Mouse (Mus musculus): Measurements from ENCODE around the gene Egflam. TPM values are rescaled to one million over a fixed set of nuclear protein-coding genes. Genes with fewer than 3 reads are reported as not detected.

Gene Egflam
- polyA plus RNA-seq, 2 experiments, result 12.3 to 14.1 TPM

DNA sequence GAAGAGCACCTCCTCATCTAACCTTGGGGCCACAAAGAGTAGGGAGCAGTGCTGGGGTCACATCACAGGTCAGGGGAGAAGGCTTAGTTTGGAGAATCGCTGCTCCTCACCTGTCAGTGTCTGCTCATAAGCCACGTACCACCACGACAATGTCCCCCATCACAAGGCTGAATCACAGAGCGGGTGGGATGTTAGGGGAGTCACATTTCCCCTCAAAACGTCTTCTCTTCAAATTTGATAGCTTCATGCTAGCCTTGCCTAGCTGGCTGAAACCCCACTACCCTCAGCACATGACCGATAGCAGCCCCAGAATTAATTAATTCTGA lies 181.0 kb downstream of the Egflam start:
- WGBS, result 78% methylated on average over 6 of the region's 6 CpGs

DNA sequence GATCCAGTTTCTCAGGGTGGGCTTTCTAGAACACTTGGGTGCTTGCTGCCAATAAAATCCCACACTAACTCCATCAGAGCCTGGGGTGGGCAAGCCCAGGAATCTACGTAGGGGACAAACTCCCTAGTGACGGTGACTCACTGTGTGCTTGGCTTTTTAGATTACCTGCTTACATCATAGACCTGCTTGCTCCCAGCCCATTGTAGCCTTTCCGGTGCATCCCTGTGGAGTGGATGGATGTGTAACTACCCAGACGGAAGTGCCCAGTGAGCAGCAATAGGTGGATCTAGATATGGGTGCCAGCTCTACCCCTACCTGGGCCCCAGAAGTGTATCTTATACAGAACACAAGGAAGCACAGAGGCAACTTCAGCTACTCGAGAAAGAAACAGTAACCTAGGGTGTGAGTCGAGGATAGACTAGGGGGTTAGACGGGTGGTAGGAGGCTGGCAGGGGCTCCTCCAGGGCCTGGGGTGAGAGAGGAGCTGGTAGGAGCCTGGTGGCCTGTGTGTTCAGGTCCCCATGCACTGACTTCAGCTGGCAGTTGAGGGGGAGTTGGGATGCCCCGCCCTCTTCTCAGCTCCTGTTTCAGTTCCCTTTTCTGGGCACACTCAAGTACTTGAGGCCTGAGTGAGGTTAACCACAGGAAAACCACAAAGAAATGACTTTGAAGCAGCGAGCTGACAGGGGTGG lies 181.5 kb downstream of the Egflam start:
- no peak for TF ChIP-seq POLR2A (IDR thresholded peaks at IDR 0.05; ENCODE audit: borderline replicate concordance, extremely low read depth, insufficient read depth, insufficient read length)
- Histone ChIP-seq H3K36me3 (ENCODE audit: control insufficient read depth, insufficient read depth, low read length) (no peaks in the 10 kb centered on the region), H3K9ac (ENCODE audit: low read depth, low read length, severe bottlenecking) (no peak overlapping the region), H3K4me1 (ENCODE audit: control insufficient read depth, insufficient read depth, low read length) (peaks cover 3% of the 10 kb centered on the region; the same call in 1 of the 2 replicates), H3K4me3 (replicated peaks; ENCODE audit: low read length) (no peak overlapping the region), H3K27ac (replicated peaks; ENCODE audit: low read depth, low read length) (no peak overlapping the region), H3K4me2 (replicated peaks; ENCODE audit: low read depth, low read length, severe bottlenecking) (no peak overlapping the region), H3K27me3 (ENCODE audit: control insufficient read depth, insufficient read depth, low read length) (no peaks in the 10 kb centered on the region), H3K9me3 (ENCODE audit: control insufficient read depth, low read length) (no peaks in the 10 kb centered on the region)
- no peak for ATAC-seq (ENCODE audit: low FRiP score, low read depth)
- 77% methylated on average over 9 of the region's 9 CpGs for WGBS
- no peak for DNase-seq (ENCODE audit: low spot score)

More for the DNA sequence above, 181.0 kb downstream of the Egflam start:
- DNase-seq (ENCODE audit: low spot score), result no peak
- Histone ChIP-seq H3K9me3 (ENCODE audit: control insufficient read depth, low read length) (no peaks in the 10 kb centered on the region), H3K27ac (replicated peaks; ENCODE audit: low read depth, low read length) (no peak overlapping the region), H3K4me1 (ENCODE audit: control insufficient read depth, insufficient read depth, low read length) (peaks cover 3% of the 10 kb centered on the region; the same call in 1 of the 2 replicates), H3K4me3 (replicated peaks; ENCODE audit: low read length) (no peak overlapping the region), H3K4me2 (replicated peaks; ENCODE audit: low read depth, low read length, severe bottlenecking) (no peak overlapping the region), H3K9ac (ENCODE audit: low read depth, low read length, severe bottlenecking) (no peak overlapping the region), H3K36me3 (ENCODE audit: control insufficient read depth, insufficient read depth, low read length) (no peaks in the 10 kb centered on the region), H3K27me3 (ENCODE audit: control insufficient read depth, insufficient read depth, low read length) (no peaks in the 10 kb centered on the region)
- no peak for TF ChIP-seq POLR2A (IDR thresholded peaks at IDR 0.05; ENCODE audit: borderline replicate concordance, extremely low read depth, insufficient read depth, insufficient read length)
- no peak for ATAC-seq (ENCODE audit: low FRiP score, low read depth)

DNA sequence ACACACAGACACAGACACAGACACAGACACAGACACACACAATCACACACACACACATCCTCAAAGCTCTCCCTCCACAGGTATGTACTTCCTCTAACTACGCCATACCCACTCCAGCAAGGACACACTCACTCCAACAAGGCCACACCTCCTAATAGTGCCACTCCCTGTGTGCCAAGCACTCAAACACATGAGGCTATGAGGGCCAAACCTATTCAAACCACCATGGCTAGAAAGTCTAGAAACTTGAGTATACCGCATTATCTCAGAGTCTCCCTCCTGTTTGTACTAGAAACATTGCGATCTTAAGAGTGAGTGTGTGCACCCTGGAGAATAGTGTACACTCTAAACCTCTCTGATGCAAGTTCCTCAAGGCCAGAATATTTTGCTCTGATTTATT lies 182.3 kb downstream of the Egflam start:
- no peaks in the 10 kb centered on the region for H3K9me3 ChIP-seq (ENCODE audit: control insufficient read depth, low read length)
- ATAC-seq (ENCODE audit: low FRiP score, low read depth) (no peak), DNase-seq (ENCODE audit: low spot score) (no peak)
- H3K4me1 ChIP-seq (ENCODE audit: control insufficient read depth, insufficient read depth, low read length), result peaks cover 3% of the 10 kb centered on the region; the same call in 1 of the 2 replicates
- WGBS, result 91% methylated on average over 3 of the region's 3 CpGs
- H3K36me3 ChIP-seq (ENCODE audit: control insufficient read depth, insufficient read depth, low read length), result no peaks in the 10 kb centered on the region
- H3K4me3 ChIP-seq (replicated peaks; ENCODE audit: low read length), result no peak overlapping the region
- H3K4me2 ChIP-seq (replicated peaks; ENCODE audit: low read depth, low read length, severe bottlenecking), result no peak overlapping the region
- H3K27ac ChIP-seq (replicated peaks; ENCODE audit: low read depth, low read length), result no peak overlapping the region
- no peak overlapping the region for H3K9ac ChIP-seq (ENCODE audit: low read depth, low read length, severe bottlenecking)
- H3K27me3 ChIP-seq (ENCODE audit: control insufficient read depth, insufficient read depth, low read length), result no peaks in the 10 kb centered on the region
- no peak for TF ChIP-seq POLR2A (IDR thresholded peaks at IDR 0.05; ENCODE audit: borderline replicate concordance, extremely low read depth, insufficient read depth, insufficient read length)

DNA sequence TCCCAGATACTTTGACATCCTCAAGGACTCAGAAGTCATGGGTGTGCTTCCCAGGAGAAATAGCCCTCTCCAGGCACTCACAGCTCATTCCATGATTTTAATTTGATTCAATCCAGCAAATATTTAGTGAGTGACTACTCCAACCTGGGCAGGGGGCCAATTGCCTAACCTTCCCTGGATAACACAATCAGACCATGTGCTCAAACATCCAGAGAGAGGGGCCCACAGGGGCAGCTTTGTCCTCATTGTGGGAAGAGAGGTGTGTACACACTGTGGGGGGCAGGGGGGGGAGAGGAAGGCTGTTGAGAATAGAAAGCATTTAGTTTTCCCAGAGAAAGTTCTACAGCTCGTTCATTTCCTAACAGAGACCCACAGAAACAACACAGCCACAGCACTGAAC lies 184.5 kb downstream of the Egflam start:
- Histone ChIP-seq H3K9ac (ENCODE audit: low read depth, low read length, severe bottlenecking) (no peak overlapping the region), H3K27ac (replicated peaks; ENCODE audit: low read depth, low read length) (no peak overlapping the region), H3K27me3 (ENCODE audit: control insufficient read depth, insufficient read depth, low read length) (no peaks in the 10 kb centered on the region), H3K36me3 (ENCODE audit: control insufficient read depth, insufficient read depth, low read length) (no peaks in the 10 kb centered on the region), H3K9me3 (ENCODE audit: control insufficient read depth, low read length) (no peaks in the 10 kb centered on the region), H3K4me3 (replicated peaks; ENCODE audit: low read length) (no peak overlapping the region), H3K4me2 (replicated peaks; ENCODE audit: low read depth, low read length, severe bottlenecking) (no peak overlapping the region), H3K4me1 (ENCODE audit: control insufficient read depth, insufficient read depth, low read length) (peaks cover 3% of the 10 kb centered on the region; the same call in 1 of the 2 replicates)
- 23% methylated on average over 1 of the region's 1 CpGs for WGBS
- DNase-seq (ENCODE audit: low spot score) (peak; percentile 59), ATAC-seq (ENCODE audit: low FRiP score, low read depth) (no peak)
- TF ChIP-seq POLR2A (IDR thresholded peaks at IDR 0.05; ENCODE audit: borderline replicate concordance, extremely low read depth, insufficient read depth, insufficient read length), result no peak

DNA sequence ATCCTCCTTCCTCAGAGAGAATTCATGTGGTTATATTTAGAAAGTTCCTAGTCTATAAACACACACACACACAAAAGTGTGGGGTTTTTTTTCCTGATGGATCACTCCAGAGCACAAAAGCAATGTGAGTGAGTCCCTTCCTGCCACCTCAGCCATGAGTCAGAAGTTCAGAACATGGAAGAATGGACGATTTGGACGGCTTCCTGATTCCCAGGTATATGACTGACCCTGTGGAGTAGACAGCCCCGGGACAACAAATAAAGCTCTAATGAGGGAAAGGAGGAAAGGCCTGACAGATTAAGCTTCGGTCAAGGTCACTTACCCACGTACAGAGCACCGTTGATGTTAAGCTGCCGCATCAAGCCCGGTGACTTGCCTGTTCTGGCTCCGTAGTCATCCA lies 190.0 kb downstream of the Egflam start:
- H3K36me3 ChIP-seq (ENCODE audit: control insufficient read depth, insufficient read depth, low read length), result no peaks in the 10 kb centered on the region
- TF ChIP-seq POLR2A (IDR thresholded peaks at IDR 0.05; ENCODE audit: borderline replicate concordance, extremely low read depth, insufficient read depth, insufficient read length), result no peak
- H3K4me2 ChIP-seq (replicated peaks; ENCODE audit: low read depth, low read length, severe bottlenecking), result no peak overlapping the region
- ATAC-seq (ENCODE audit: low FRiP score, low read depth) (no peak), DNase-seq (ENCODE audit: low spot score) (no peak)
- WGBS, result 72% methylated on average over 9 of the region's 9 CpGs
- H3K4me3 ChIP-seq (replicated peaks; ENCODE audit: low read length), result no peak overlapping the region
- H3K4me1 ChIP-seq (ENCODE audit: control insufficient read depth, insufficient read depth, low read length), result peaks cover 20% of the 10 kb centered on the region
- H3K27ac ChIP-seq (replicated peaks; ENCODE audit: low read depth, low read length), result no peak overlapping the region
- no peaks in the 10 kb centered on the region for H3K9me3 ChIP-seq (ENCODE audit: control insufficient read depth, low read length)
- no peak overlapping the region for H3K9ac ChIP-seq (ENCODE audit: low read depth, low read length, severe bottlenecking)
- H3K27me3 ChIP-seq (ENCODE audit: control insufficient read depth, insufficient read depth, low read length), result no peaks in the 10 kb centered on the region

Data from limb, embryonic 14.5 days (tissue).